Mouse (Mus musculus): Measurements from ENCODE around the gene Tle3. TPM values are rescaled to one million over a fixed set of nuclear protein-coding genes. Genes with fewer than 3 reads are reported as not detected.

Gene Tle3
- polyA plus RNA-seq, 1 experiment from 2014 or later = 16.8 TPM

DNA sequence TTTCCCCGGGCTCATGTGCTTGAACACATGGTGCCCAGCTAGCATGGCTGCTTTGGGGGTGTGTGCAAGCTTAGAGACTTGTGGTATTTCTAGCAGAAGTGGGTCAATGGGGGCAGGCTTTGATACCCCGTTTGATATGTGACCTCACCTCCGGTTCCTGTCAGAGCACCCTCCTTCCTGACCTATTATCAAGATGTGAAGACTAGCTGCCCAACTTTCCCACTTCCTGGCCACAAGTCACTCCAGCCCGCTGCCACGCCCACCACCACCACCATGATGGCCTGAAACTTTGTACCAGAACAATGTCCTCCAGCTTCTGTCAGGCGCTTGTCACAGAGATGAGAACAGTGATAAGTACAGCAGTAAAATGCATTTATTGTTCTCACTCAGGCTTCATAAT is 54.9 kb downstream of the Tle3 start:
- no peaks in the 10 kb centered on the region for H3K36me3 ChIP-seq (ENCODE audit: control insufficient read depth, insufficient read depth, low read length)
- no peak for ATAC-seq (ENCODE audit: low FRiP score, low TSS enrichment)
- H3K4me1 ChIP-seq (replicated peaks; ENCODE audit: control insufficient read depth, insufficient read depth) = no peaks in the 10 kb centered on the region
- no peak overlapping the region for H3K4me3 ChIP-seq (ENCODE audit: low read depth, low read length)
- TF ChIP-seq EP300 (optimal IDR thresholded peaks at IDR 0.05) = no peak
- no peak for TF ChIP-seq CTCF (IDR thresholded peaks at IDR 0.05; ENCODE audit: low read depth)
- no peaks in the 10 kb centered on the region for H3K27me3 ChIP-seq (ENCODE audit: control insufficient read depth, insufficient read depth, low read length)
- WGBS = 85% methylated on average over 6 of the region's 6 CpGs
- no peak overlapping the region for H3K4me2 ChIP-seq (replicated peaks; ENCODE audit: low read depth)
- no peaks in the 10 kb centered on the region for H3K9me3 ChIP-seq (ENCODE audit: control insufficient read depth, low read length)
- no peak overlapping the region for H3K9ac ChIP-seq (ENCODE audit: low read length)
- DNase-seq (ENCODE audit: low spot score) = no peak
- no peak overlapping the region for H3K27ac ChIP-seq (replicated peaks)

DNA sequence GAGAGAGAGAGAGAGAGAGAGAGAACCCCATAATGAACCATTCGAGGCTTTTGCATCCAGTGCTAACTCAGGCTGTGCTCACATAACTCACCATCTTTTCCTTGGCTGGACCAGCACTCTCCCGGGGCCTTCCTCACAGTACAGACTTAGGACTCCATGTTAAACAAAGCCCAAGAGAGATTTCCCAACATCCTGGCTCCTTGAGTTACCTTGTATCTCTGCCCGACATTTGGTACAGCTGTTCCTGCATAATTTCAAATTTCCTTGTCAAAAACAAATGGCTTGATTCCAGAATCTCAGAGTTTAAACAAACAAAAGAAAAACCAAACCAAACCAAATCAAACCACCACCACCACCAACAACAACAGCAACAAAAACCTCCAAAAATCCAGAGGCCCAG is 55.7 kb downstream of the Tle3 start:
- Histone ChIP-seq H3K27ac (replicated peaks) (no peak overlapping the region), H3K4me3 (ENCODE audit: low read depth, low read length) (no peak overlapping the region), H3K4me2 (replicated peaks; ENCODE audit: low read depth) (no peak overlapping the region), H3K36me3 (ENCODE audit: control insufficient read depth, insufficient read depth, low read length) (no peaks in the 10 kb centered on the region), H3K4me1 (replicated peaks; ENCODE audit: control insufficient read depth, insufficient read depth) (no peaks in the 10 kb centered on the region), H3K9ac (ENCODE audit: low read length) (no peak overlapping the region), H3K9me3 (ENCODE audit: control insufficient read depth, low read length) (no peaks in the 10 kb centered on the region), H3K27me3 (ENCODE audit: control insufficient read depth, insufficient read depth, low read length) (no peaks in the 10 kb centered on the region)
- no peak for ATAC-seq (ENCODE audit: low FRiP score, low TSS enrichment)
- WGBS = 64% methylated on average over 3 of the region's 3 CpGs
- DNase-seq (ENCODE audit: low spot score) = no peak
- TF ChIP-seq CTCF (IDR thresholded peaks at IDR 0.05; ENCODE audit: low read depth) (no peak), EP300 (optimal IDR thresholded peaks at IDR 0.05) (no peak)

DNA sequence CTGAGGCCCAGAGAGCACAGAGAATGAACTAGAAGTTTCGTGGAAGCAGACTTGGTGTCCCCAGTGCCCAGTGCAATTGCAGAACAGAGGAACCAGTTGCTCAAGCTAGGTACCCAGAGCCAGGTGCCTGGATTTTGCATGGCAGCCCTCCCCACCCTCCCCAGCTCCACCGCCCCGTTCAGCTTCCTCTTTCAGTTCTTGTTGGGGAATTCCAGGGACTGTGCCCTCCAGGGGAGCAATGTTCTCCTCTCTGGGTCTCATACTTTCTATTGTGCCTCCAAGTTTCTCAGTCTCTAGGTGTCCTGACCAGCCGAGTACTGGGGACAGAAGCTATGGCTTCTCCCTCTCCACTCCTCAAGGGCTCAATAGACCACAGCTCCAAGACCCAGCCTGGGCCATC is 59.7 kb downstream of the Tle3 start:
- TF ChIP-seq EP300 (optimal IDR thresholded peaks at IDR 0.05) (no peak), CTCF (IDR thresholded peaks at IDR 0.05; ENCODE audit: low read depth) (no peak)
- H3K9ac ChIP-seq (ENCODE audit: low read length) = no peak overlapping the region
- no peaks in the 10 kb centered on the region for H3K36me3 ChIP-seq (ENCODE audit: control insufficient read depth, insufficient read depth, low read length)
- no peaks in the 10 kb centered on the region for H3K9me3 ChIP-seq (ENCODE audit: control insufficient read depth, low read length)
- no peak for DNase-seq (ENCODE audit: low spot score)
- no peak overlapping the region for H3K4me2 ChIP-seq (replicated peaks; ENCODE audit: low read depth)
- no peak overlapping the region for H3K27ac ChIP-seq (replicated peaks)
- 90% methylated on average over 4 of the region's 4 CpGs for WGBS
- ATAC-seq (ENCODE audit: low FRiP score, low TSS enrichment) = no peak
- no peaks in the 10 kb centered on the region for H3K4me1 ChIP-seq (replicated peaks; ENCODE audit: control insufficient read depth, insufficient read depth)
- H3K27me3 ChIP-seq (ENCODE audit: control insufficient read depth, insufficient read depth, low read length) = no peaks in the 10 kb centered on the region
- H3K4me3 ChIP-seq (ENCODE audit: low read depth, low read length) = no peak overlapping the region

DNA sequence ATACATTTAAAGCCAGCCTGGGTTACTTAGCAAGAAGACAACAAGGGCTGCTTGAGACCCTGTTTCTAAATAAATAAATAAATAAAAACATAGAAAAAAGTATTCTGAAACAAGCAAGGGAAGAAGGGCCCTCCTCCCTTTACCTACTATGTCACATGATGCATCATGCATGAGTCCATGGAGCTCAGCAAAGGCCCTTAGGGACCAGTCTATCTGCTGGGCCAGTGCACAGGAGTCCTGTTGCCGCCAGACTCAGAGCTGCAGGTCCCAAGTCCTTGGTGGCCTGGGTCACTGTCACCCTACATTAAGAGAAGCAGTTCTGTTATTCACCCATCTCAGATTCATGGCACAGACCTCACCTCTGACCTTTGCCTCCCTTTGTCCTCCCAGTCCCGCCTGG is 61.0 kb downstream of the Tle3 start:
- WGBS = 93% methylated on average over 2 of the region's 2 CpGs
- DNase-seq (ENCODE audit: low spot score) (no peak), ATAC-seq (ENCODE audit: low FRiP score, low TSS enrichment) (no peak)
- no peaks in the 10 kb centered on the region for H3K9me3 ChIP-seq (ENCODE audit: control insufficient read depth, low read length)
- no peaks in the 10 kb centered on the region for H3K4me1 ChIP-seq (replicated peaks; ENCODE audit: control insufficient read depth, insufficient read depth)
- H3K9ac ChIP-seq (ENCODE audit: low read length) = no peak overlapping the region
- H3K36me3 ChIP-seq (ENCODE audit: control insufficient read depth, insufficient read depth, low read length) = no peaks in the 10 kb centered on the region
- no peaks in the 10 kb centered on the region for H3K27me3 ChIP-seq (ENCODE audit: control insufficient read depth, insufficient read depth, low read length)
- H3K4me2 ChIP-seq (replicated peaks; ENCODE audit: low read depth) = no peak overlapping the region
- H3K4me3 ChIP-seq (ENCODE audit: low read depth, low read length) = no peak overlapping the region
- TF ChIP-seq EP300 (optimal IDR thresholded peaks at IDR 0.05) (no peak), CTCF (IDR thresholded peaks at IDR 0.05; ENCODE audit: low read depth) (no peak)
- H3K27ac ChIP-seq (replicated peaks) = no peak overlapping the region

DNA sequence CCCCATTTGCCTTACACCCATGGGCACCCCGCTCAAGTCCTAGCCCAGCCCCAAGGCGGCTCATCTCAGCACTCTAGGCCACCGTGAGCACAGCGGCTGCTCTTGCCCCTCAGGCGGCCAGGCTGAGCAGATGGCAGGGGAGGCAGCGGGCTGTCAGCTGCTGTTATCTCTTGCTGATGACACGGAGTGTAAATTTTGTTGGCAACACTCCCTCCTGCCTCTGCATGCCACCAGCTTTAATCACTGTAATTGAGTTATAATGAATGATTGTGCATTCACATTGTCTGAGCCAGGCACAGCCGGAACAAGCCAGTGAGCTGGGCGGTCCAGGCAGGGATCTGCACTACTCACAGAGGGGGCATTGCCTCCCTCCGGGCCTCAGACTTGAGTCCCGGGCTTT is 61.9 kb downstream of the Tle3 start:
- no peak overlapping the region for H3K4me3 ChIP-seq (ENCODE audit: low read depth, low read length)
- no peaks in the 10 kb centered on the region for H3K36me3 ChIP-seq (ENCODE audit: control insufficient read depth, insufficient read depth, low read length)
- H3K9ac ChIP-seq (ENCODE audit: low read length) = no peak overlapping the region
- TF ChIP-seq CTCF (IDR thresholded peaks at IDR 0.05; ENCODE audit: low read depth) = no peak
- no peak for TF ChIP-seq EP300 (optimal IDR thresholded peaks at IDR 0.05)
- H3K9me3 ChIP-seq (ENCODE audit: control insufficient read depth, low read length) = no peaks in the 10 kb centered on the region
- no peak overlapping the region for H3K27ac ChIP-seq (replicated peaks)
- no peaks in the 10 kb centered on the region for H3K4me1 ChIP-seq (replicated peaks; ENCODE audit: control insufficient read depth, insufficient read depth)
- no peaks in the 10 kb centered on the region for H3K27me3 ChIP-seq (ENCODE audit: control insufficient read depth, insufficient read depth, low read length)
- no peak for DNase-seq (ENCODE audit: low spot score)
- 60% methylated on average over 11 of the region's 11 CpGs for WGBS
- no peak overlapping the region for H3K4me2 ChIP-seq (replicated peaks; ENCODE audit: low read depth)
- no peak for ATAC-seq (ENCODE audit: low FRiP score, low TSS enrichment)

DNA sequence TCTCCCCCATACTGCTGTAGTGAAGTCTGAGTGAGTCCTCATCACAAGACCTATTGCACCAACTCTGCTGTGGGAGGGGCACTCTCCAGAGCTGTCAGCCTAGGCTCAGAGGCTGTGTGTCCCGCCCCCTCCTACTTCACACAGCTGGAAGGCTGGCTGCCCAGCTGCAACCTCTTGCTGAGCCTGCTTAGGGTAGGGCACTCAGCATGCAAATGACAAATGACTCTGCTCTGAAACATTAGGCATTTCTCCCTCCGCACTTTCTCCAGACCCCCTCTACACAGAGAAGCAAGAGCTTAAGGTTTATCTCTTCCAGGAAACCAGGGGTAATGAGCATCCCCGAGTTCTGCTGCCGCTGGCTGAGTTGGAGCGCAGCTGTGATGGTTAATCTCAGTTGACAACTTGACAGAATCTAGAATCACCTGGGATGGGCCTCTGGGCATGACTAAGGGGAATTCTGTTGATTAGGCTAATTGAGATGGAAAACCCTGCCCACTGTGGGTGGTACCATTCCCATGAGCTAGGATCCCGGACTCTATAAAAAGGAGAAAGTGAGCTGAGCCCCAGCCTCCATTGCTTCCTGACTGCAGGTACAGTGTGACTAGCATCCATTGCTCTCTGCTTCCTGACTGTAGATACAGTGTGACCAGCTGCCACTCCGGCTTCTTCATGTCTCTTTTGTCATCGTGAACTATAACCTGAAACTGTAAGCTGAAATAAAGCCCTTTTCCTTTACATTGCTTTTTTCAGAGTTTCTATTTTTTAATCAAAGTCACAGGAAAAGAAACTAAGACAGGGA is 63.2 kb downstream of the Tle3 start:
- Histone ChIP-seq H3K27ac (replicated peaks) (no peak overlapping the region; the same call in 1 of the 2 replicates), H3K4me2 (replicated peaks; ENCODE audit: low read depth) (no peak overlapping the region), H3K36me3 (ENCODE audit: control insufficient read depth, insufficient read depth, low read length) (no peaks in the 10 kb centered on the region), H3K4me3 (ENCODE audit: low read depth, low read length) (no peak overlapping the region), H3K27me3 (ENCODE audit: control insufficient read depth, insufficient read depth, low read length) (no peaks in the 10 kb centered on the region), H3K9me3 (ENCODE audit: control insufficient read depth, low read length) (no peaks in the 10 kb centered on the region), H3K9ac (ENCODE audit: low read length) (no peak overlapping the region), H3K4me1 (replicated peaks; ENCODE audit: control insufficient read depth, insufficient read depth) (no peaks in the 10 kb centered on the region)
- WGBS = 37% methylated on average over 8 of the region's 8 CpGs
- ATAC-seq (ENCODE audit: low FRiP score, low TSS enrichment) = peak; percentile 69; the same call in 1 of the 2 replicates
- TF ChIP-seq CTCF (IDR thresholded peaks at IDR 0.05; ENCODE audit: low read depth) = no peak
- no peak for TF ChIP-seq EP300 (optimal IDR thresholded peaks at IDR 0.05)
- DNase-seq (ENCODE audit: low spot score) = peak; percentile 48
